Mouse (Mus musculus) erythroblast, embryonic 14.5 days (primary cell): ENCODE results near the gene Hsd3b6.

Source experiments
- GATA1 ChIP-seq: IDR thresholded peaks from 2 replicates; pipeline ENCODE4 v1.6.1; 2012; ENCODE audit warnings: low read length, inconsistent platforms, mixed read lengths
- TAL1 ChIP-seq: IDR thresholded peaks from 3 replicates; pipeline ENCODE4 v1.6.1; 2012; ENCODE audit warnings: low read length, inconsistent platforms, mixed read lengths

DNA sequence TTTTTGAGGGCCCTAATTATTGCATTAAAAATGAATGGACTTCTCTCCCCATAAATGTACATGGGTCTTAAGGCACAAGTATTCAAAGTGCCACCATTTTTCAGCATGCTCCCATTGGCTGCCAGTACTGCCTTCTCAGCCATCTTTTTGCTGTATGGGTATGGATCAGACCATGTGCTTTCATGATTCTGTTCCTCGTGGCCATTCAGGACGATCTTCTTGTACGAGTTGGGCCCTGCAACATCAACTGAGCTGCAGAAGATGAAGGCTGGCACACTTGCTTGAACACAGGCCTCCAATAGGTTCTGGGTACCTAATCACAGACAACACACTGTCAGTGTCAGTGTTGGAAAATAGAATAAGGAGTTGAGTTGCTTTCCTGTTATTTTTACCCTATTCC, 38.8 kb upstream of the Hsd3b6 start:
- TF ChIP-seq TAL1 (no peak), GATA1 (no peak)
